Mouse (Mus musculus) heart, adult 9 months (tissue): ENCODE results near the gene Cacna1a.

Source experiments
- DNase-seq, 2 experiments: peaks; one replicate each; pipeline ENCODE4 v3.0.0; 2022; ENCODE audit warnings: low spot score in 2 of 2

Gene Cacna1a

DNA sequence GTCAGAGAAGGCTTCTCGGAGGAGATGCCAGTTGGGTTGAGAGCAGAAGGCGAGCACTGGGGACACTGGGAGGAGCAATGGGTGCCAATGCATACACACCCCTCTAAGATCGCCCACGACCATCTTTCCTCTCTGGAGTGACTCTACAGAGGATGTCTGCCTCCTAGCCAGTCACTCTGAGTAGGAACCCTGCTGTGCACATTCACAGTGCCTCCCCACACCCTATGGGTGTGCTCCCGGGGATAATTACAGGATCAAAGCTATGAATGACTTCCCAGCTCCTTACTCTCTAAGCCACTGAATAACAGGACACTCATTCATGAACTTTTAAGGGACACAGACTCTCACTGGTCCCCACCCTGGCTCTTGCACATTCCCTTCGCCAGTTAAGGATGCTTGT, 151.1 kb downstream of the Cacna1a start:
- DNase-seq = no peak

DNA sequence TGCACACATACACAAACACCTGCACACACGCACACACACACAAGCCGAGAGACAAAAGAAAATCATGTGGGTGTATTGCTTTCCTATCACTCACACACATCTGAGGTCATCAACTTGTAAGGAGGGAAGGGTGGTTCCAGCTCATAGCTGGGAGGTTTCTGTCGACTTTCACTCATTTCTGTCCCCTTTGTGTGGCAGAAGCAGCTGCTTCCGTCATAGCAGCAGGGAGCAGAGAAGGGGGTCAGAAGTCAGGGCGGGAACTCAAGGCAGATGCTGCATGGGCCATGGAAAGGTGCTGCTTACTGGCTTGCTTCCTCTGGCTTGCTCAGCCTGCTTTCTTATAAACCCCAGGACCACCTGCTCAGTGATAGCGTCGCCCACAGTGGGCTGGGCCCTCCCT, 154.2 kb downstream of the Cacna1a start:
- no peak for DNase-seq

DNA sequence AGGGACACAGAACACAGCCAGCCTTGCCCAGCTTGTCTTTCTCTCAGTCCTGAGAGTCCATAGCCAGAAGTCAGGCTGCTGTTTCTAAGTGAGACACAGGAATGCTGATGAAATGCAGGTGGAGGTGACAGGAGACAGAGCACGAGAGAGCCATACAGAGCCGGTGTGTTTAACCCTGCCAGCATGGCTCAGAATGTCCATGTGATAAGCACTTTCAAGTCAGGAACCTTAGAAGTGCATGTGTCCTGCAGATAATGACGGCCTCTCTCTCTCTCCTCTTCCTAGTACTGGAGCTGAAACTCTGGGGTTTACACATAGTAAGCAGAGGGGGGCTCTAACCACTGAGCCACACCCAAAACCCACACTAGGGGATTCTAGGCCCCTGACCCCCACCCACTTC, 157.3 kb downstream of the Cacna1a start:
- no peak for DNase-seq

GRCm38 (mm10) chr8:84552457-84552856, 164.2 kb downstream of the Cacna1a start:
- no peak for DNase-seq

- no peak for DNase-seq
Observed at GRCm38 (mm10) chr8:84553106-84553505, 164.9 kb downstream of the Cacna1a start.

DNA sequence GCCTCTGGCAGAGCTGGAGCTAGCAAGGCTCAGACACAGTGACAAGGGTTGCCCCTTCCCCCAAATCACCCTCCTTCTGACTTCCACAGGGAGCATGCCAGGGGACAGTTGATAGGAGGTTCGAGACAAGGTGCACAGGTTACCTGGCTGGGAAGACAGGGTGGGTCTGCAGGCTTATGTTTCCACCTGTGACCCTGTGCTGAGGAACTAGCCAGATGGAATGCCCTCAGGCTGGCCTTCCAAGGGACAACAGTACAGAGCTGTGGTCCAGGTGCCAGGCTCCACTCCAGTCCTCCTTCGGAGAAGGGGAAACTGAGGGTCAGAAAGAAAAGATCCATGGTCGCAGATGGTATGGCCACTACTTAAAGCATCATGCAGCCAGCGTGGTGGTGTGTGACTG, 165.4 kb downstream of the Cacna1a start:
- DNase-seq = no peak

DNA sequence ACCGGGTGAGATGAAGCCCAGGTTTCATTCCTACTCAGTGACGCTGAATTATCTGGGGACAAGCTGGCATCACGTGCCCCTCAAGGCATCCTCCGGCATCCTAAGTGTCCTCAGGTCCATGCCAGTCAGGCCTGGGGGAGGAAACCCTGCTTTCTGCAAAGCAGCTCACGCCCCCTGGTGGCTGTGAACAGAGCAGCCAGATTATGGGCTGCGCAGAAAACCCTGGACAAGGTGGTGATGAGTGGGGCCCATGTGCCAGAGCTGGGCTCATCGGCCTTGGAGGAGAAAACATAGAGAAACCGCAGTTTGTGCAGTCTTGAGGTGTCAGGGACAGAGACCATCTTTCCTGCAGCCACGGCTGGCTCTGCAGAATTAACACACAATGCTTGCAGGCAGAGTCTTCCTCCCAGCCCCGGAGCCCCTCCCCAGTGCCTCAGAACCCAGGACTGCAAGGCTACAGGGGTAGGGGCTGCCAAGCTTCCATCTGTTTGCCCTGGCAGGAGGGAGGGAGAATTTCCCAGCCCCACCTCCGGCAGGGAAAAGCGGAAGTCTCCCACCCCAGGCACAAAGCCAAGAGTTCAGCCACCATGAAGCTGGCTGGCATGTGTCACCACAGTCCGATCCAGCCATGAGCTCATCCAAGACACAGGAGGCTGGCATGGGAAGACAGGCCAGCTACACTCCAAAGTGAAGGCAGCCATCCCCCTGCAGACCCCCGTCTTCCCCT, 166.2 kb downstream of the Cacna1a start:
- peak; percentile 27 to 37 for DNase-seq

DNA sequence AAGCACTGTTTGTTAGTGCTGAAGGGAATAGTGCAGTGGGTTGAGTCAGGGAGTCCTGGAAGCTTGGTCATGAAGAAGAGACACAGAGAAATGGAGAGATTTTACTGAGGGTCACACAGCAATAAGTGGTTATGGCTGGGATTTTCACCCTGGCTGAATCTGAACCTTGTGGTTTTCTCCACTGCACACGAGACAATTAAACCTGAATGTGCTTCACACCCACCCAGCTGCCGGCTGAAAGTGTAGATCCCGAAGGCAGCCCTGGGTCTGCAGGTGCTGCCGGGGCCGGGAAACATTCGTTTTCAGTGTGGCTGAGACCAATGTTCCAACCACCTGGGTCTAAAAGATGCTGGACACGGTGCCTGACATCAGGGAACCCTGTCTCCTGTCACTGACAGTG, 167.0 kb downstream of the Cacna1a start:
- DNase-seq = no peak

GRCm38 (mm10) chr8:84557936-84558335, 169.7 kb downstream of the Cacna1a start:
- DNase-seq = no peak

DNA sequence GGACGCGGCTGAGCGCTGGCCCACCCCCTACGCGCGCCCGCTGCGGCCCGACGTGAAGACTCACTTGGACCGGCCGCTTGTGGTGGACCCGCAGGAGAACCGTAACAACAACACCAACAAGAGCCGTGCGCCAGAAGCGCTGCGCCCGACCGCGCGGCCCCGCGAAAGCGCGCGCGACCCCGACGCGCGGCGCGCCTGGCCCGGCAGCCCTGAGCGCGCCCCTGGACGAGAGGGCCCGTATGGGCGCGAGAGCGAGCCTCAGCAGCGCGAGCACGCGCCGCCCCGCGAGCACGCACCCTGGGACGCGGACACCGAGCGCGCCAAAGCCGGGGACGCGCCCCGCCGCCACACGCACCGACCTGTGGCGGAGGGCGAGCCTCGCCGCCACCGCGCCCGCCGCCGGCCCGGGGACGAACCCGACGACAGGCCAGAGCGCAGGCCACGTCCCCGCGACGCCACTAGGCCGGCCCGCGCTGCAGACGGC, 170.9 kb downstream of the Cacna1a start:
- no peak for DNase-seq

- DNase-seq = no peak
Observed at GRCm38 (mm10) chr8:84561698-84562097, 173.5 kb downstream of the Cacna1a start.

DNA sequence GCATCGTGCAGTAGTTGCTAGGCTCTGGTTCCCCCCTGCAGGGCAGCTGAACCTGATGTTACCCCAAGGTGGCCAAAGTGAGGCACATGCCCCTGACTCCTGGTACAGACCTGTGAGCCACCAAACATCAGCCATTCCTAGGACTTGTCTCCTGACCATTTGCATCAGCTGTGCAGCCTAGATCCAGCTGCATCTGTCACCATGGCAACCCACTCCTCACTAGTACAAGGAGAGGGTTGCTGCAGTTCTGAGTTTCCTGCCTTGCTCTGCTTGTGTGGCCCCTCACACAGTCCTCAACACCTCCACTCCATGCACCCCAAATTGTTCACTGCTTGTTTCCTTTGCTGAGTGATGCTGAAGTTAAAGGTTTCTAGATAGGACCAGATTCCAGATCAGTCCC, 175.8 kb downstream of the Cacna1a start:
- DNase-seq = no peak

GRCm38 (mm10) chr8:84565577-84566360, 177.5 kb downstream of the Cacna1a start:
- DNase-seq = no peak

- DNase-seq = no peak
Observed at GRCm38 (mm10) chr8:84566816-84567413, 178.7 kb downstream of the Cacna1a start.

DNA sequence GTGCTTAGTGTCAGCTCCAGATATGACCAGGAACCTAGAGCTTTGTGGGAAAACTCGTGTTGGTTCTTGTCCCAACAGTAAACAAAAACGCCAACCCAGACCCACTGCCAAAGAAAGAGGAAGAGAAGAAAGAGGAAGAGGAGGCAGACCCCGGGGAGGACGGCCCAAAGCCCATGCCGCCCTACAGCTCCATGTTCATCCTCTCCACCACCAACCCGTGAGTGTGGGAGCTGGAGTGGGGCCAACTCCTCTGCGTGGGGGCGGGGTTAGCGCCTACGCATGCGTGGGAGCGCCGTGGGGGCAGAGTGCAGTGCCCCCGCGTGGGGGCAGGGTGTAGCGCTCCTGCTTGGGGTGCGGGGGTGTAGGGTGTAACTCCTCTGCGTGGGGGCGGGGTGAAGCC, 179.3 kb downstream of the Cacna1a start:
- no peak for DNase-seq

DNA sequence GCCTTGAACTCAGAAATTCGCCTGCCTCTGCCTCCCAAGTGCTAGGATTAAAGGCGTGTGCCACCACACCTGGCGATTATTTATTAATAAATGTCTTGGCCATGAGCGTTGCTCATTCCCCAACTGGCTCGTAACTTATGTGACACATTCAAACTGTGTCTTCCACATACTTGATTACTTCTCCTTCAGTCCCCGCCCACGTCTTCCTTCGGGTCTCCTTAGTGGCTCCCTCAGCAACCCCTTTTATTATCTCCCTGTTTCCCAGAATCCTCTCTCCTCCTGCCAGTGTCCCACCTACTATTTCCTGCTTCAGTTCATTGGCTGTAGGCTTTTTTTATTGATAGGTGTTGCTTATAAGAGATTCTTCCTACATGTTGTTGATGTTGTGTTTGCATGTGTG, 180.5 kb downstream of the Cacna1a start:
- DNase-seq = no peak

GRCm38 (mm10) chr8:84569921-84570673, 181.9 kb downstream of the Cacna1a start:
- no peak for DNase-seq

- DNase-seq = no peak
Observed at GRCm38 (mm10) chr8:84577432-84577831, 189.2 kb downstream of the Cacna1a start.

DNA sequence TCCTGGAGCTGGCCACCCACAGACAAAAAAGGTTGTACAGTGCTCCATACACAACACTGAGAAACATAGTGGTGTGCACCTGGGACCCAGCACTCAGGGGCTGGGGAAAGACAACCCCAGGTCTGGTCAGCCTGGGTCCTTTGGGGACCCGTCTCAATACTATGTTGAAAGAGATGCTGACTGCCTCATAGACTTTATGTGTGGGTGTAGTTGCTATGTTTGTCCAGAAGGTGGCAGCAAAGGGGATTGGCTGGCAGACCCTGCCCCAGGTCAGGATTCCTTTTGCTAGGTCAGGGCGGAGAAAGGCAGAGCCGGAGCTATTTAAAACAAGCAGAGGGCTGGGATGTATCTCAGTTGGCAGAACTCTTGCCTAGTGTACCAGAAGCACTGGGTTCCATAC, 191.4 kb downstream of the Cacna1a start:
- no peak for DNase-seq

GRCm38 (mm10) chr8:84585311-84585710, 197.1 kb downstream of the Cacna1a start:
- DNase-seq = no peak

GRCm38 (mm10) chr8:84586221-84586620, 198.0 kb downstream of the Cacna1a start:
- no peak for DNase-seq

GRCm38 (mm10) chr8:84588498-84588897, 200.3 kb downstream of the Cacna1a start:
- DNase-seq = no peak
